Mouse (Mus musculus) layer of hippocampus, adult 2 months (tissue): ENCODE results near the gene Skor1. TPM values are rescaled to one million over a fixed set of nuclear protein-coding genes. Genes with fewer than 3 reads are reported as not detected.

Experiments
- DNase-seq, 2 experiments: peaks; one replicate each; pipeline ENCODE4 v3.0.0; 2022; ENCODE audit warnings: low spot score in 2 of 2
- H3K27ac ChIP-seq: fragments of 200-600 bp; 2 replicates; pipeline ENCODE4 v1.8.1; 2022
- H3K4me3 ChIP-seq: fragments of 200-600 bp; 2 replicates; pipeline ENCODE4 v1.8.1; 2022; ENCODE audit warnings: mild to moderate bottlenecking
- CTCF ChIP-seq: fragments of 200-600 bp; conservative IDR thresholded peaks from 2 replicates; pipeline ENCODE4 v1.8.1; 2022; ENCODE audit warnings: antibody characterized with exemption, mild to moderate bottlenecking, moderate library complexity
- total RNA-seq, 2 experiments: library from RNA; stranded (reverse); gene quantifications; 2 replicates each; pipeline ENCODE4 v1.2.3; 2021

Gene Skor1
- total RNA-seq, 2 experiments from 2014 or later = 0.20 to 0.27 TPM

DNA sequence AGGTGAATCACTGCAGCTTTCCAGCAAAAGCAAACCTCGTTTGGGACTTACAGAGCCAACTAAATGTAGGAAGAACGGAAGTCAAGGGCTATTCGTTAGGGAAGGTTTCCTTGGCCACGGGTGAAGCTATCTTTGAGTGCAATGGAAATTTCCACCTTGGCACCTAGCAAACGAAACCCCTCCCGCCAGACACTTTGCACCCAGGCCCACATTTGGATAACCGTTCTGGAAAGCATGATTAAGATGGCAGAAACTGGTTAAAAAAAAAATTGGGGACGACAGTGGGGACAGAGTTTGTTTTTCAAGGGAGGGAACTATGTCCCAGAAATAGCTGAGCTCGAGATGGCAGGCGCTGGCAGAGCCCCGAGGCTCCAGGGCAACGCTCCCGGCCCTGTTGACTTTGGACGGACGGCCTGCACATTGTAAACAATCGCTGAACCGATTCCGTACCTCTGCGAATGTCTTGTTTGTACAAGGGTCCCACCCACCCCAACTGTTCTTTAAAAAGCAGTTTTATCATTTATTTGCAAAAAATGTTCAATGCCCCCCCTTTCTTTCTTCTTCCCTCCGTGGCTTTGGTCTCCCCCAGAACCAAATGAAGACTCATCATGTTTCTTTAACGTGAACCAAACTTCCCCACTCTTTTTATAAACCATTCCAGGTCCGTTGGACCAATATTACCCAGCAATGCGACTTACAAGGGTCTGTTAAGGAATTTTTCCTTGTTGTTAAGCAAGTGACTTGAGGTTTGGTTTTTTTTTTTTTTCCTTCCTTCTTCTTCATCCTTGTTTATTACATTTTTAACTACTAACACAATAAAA, 57.5 kb downstream of the Skor1 start:
- H3K27ac ChIP-seq = peak overlapping the region; percentile 95
- DNase-seq = peak; percentile 15 to 39
- TF ChIP-seq CTCF = no peak
- H3K4me3 ChIP-seq = no peak overlapping the region; the same call in 1 of the 2 replicates

DNA sequence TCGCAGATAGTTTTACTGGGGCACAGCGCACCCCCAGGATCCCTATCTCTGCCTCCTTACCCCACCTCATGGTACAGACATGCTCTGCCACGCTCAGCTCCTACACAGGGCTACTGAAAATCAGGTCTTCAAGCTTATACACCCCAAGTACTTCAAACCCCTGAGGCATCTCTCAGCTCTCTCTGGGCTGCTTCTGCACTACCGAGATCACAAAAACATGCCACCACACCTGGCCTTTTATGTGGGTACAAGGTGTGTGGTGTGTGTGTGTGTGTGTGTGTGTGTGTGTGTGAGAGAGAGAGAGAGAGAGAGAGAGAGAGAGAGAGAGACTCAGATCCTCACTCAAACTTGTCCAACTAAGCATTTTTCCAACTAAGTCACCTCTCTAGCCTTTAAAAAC, 59.6 kb downstream of the Skor1 start:
- Histone ChIP-seq H3K27ac (no peak overlapping the region), H3K4me3 (no peak overlapping the region)
- no peak for DNase-seq
- TF ChIP-seq CTCF = no peak

Other genes starting within 250 kb of the Skor1 start
- 10 to 100 TPM; 67.4 to 71.8 TPM for gene Pias1, start 161.0 kb downstream of the Skor1 start, total RNA-seq
- 10 to 100 TPM; 33.2 to 36.1 TPM for gene Map2k5, start 228.9 kb upstream of the Skor1 start, total RNA-seq